Mouse (Mus musculus): ENCODE data around the gene AI413582. TPM values are rescaled to one million over a fixed set of nuclear protein-coding genes. Genes with fewer than 3 reads are reported as not detected.

The AI413582 gene
- polyA plus RNA-seq, 1 experiment from 2014 or later, result 21.4 TPM

- H3K27ac ChIP-seq, result 0 out of 2 replicates have a peak overlapping the region, but pooled peaks have one; percentile 40
- peaks cover 87% of the 10 kb centered on the region for H3K36me3 ChIP-seq
- WGBS, result 92% methylated on average over 10 of the region's 10 CpGs
- H3K9ac ChIP-seq, result no peak overlapping the region
- H3K4me3 ChIP-seq, result no peak overlapping the region
- no peaks in the 10 kb centered on the region for H3K27me3 ChIP-seq
- no peak for ATAC-seq (ENCODE audit: insufficient number of reproducible peaks, insufficient read depth, low FRiP score, low TSS enrichment, low read depth)
- no peaks in the 10 kb centered on the region for H3K4me1 ChIP-seq
- H3K9me3 ChIP-seq, result no peaks in the 10 kb centered on the region
- H3K4me2 ChIP-seq, result no peak overlapping the region
These were observed 12.9 kb upstream of the AI413582 start for GRCm38 (mm10) chr17:27578487-27578886.

DNA sequence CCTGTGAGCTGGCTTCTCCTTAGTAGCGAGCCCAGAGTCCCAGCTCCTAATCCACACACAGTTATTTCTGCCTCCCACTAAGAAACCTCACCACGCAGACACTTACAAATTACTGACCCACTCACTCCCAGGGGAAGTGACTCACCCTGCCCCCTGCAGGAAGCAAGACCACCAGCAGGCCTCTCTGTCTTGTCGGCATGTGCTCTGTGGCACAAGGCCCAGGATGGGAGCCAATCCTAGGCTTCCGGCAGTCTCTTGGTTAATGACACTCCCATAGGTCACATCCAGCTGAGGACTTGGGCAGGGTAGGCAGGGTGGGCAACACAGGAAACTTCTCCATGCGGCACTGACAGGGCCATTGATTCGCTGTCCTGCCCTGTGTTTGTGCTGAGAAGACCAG is 11.9 kb upstream of the AI413582 start:
- 75% methylated on average over 6 of the region's 6 CpGs for WGBS
- no peak for ATAC-seq (ENCODE audit: insufficient number of reproducible peaks, insufficient read depth, low FRiP score, low TSS enrichment, low read depth)
- H3K4me2 ChIP-seq, result no peak overlapping the region
- no peak overlapping the region for H3K4me3 ChIP-seq
- peaks cover 84% of the 10 kb centered on the region for H3K36me3 ChIP-seq
- no peaks in the 10 kb centered on the region for H3K4me1 ChIP-seq
- no peak overlapping the region for H3K27ac ChIP-seq
- 0 out of 2 replicates have a peak overlapping the region, but pooled peaks have one; percentile 21 for H3K9ac ChIP-seq
- no peaks in the 10 kb centered on the region for H3K9me3 ChIP-seq
- no peaks in the 10 kb centered on the region for H3K27me3 ChIP-seq

- Histone ChIP-seq H3K36me3 (peaks cover 72% of the 10 kb centered on the region), H3K27me3 (no peaks in the 10 kb centered on the region)
- ATAC-seq (ENCODE audit: insufficient number of reproducible peaks, insufficient read depth, low FRiP score, low TSS enrichment, low read depth), result no peak
These were observed 10.5 kb upstream of the AI413582 start for GRCm38 (mm10) chr17:27576056-27576455.

DNA sequence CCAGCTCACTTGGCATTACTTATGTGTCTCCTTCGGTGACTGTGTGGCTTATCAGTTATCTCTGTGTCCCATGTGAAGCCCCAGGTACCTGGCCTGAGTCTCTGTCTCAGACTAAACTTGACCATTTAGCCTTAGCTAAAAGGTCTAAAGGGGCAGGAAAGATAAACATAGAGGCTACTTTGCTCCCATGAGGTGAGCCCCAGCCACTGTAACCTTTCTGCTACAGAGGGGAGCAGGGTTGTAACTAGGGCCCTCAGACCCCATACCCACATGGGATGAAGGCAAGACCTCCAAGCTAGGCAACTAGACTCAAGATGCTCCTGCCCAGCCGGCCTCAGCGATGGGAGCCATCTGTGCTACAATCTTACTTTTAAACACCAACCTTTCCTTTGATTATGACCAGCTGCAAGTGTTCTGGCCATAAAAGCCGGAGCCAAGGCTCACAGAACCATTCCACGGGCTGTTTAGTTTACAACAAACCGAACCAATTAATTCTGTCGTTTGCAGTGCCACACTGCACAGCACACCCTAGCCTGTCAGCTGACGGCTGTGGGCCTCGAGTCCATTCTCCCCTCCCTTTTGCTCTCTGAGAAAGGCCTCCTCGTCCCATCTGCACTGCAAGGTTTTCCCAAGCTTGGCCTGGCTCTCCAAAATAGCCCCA is 9.7 kb upstream of the AI413582 start:
- Histone ChIP-seq H3K9me3 (no peaks in the 10 kb centered on the region), H3K4me1 (no peaks in the 10 kb centered on the region), H3K9ac (no peak overlapping the region), H3K36me3 (peaks cover 63% of the 10 kb centered on the region), H3K27ac (no peak overlapping the region), H3K27me3 (no peaks in the 10 kb centered on the region), H3K4me2 (no peak overlapping the region), H3K4me3 (no peak overlapping the region)
- WGBS, result 80% methylated on average over 10 of the region's 10 CpGs
- no peak for ATAC-seq (ENCODE audit: insufficient number of reproducible peaks, insufficient read depth, low FRiP score, low TSS enrichment, low read depth)

More at GRCm38 (mm10) chr17:27576056-27576455, 10.5 kb upstream of the AI413582 start:
- Histone ChIP-seq H3K9ac (no peak overlapping the region), H3K4me1 (no peaks in the 10 kb centered on the region), H3K27ac (no peak overlapping the region), H3K9me3 (no peaks in the 10 kb centered on the region), H3K4me2 (no peak overlapping the region), H3K4me3 (no peak overlapping the region)
- 90% methylated on average over 7 of the region's 7 CpGs for WGBS

GRCm38 (mm10) chr17:27574470-27575115 is 9.0 kb upstream of the AI413582 start:
- Histone ChIP-seq H3K4me3 (no peak overlapping the region), H3K36me3 (peaks cover 57% of the 10 kb centered on the region), H3K9me3 (no peaks in the 10 kb centered on the region), H3K27me3 (no peaks in the 10 kb centered on the region), H3K27ac (no peak overlapping the region), H3K4me1 (no peaks in the 10 kb centered on the region), H3K4me2 (no peak overlapping the region), H3K9ac (no peak overlapping the region)
- ATAC-seq (ENCODE audit: insufficient number of reproducible peaks, insufficient read depth, low FRiP score, low TSS enrichment, low read depth), result no peak
- 90% methylated on average over 16 of the region's 16 CpGs for WGBS

- Histone ChIP-seq H3K27me3 (no peaks in the 10 kb centered on the region), H3K36me3 (peaks cover 49% of the 10 kb centered on the region), H3K9ac (no peak overlapping the region), H3K4me3 (no peak overlapping the region), H3K27ac (no peak overlapping the region), H3K4me2 (no peak overlapping the region), H3K9me3 (no peaks in the 10 kb centered on the region), H3K4me1 (no peaks in the 10 kb centered on the region)
- no peak for ATAC-seq (ENCODE audit: insufficient number of reproducible peaks, insufficient read depth, low FRiP score, low TSS enrichment, low read depth)
- WGBS, result 89% methylated on average over 10 of the region's 10 CpGs
These were observed 8.3 kb upstream of the AI413582 start for GRCm38 (mm10) chr17:27573772-27574320.

GRCm38 (mm10) chr17:27571315-27571714 is 5.8 kb upstream of the AI413582 start:
- Histone ChIP-seq H3K4me3 (no peak overlapping the region), H3K27ac (no peak overlapping the region), H3K27me3 (no peaks in the 10 kb centered on the region), H3K9ac (no peak overlapping the region), H3K36me3 (peaks cover 31% of the 10 kb centered on the region), H3K9me3 (no peaks in the 10 kb centered on the region), H3K4me1 (peaks cover 6% of the 10 kb centered on the region), H3K4me2 (no peak overlapping the region)
- no peak for ATAC-seq (ENCODE audit: insufficient number of reproducible peaks, insufficient read depth, low FRiP score, low TSS enrichment, low read depth)
- WGBS, result 70% methylated on average over 8 of the region's 8 CpGs

DNA sequence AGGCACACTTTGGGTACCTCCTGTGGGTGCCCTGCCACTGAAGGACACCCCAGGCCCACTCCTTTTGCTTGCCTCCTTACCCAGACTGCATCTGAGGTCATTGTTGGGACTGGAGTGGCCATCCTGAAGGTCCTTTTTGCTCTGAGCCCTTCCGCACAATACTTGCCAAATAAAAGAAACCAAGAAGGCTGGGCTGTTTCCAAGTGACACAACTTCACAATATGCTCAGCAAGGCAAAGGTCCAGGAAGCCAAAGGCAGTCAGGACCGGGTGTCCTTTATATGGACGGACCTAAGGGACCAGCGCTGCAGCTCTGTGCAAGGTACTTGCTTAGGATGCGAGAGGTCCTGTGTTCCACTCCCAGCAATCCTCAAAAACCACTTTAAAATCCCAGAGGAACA is 2.7 kb upstream of the AI413582 start:
- Histone ChIP-seq H3K9ac (no peak overlapping the region), H3K27me3 (no peaks in the 10 kb centered on the region), H3K27ac (no peak overlapping the region), H3K36me3 (peaks cover 12% of the 10 kb centered on the region), H3K4me1 (peaks cover 25% of the 10 kb centered on the region), H3K9me3 (no peaks in the 10 kb centered on the region), H3K4me2 (no peak overlapping the region), H3K4me3 (no peak overlapping the region)
- ATAC-seq (ENCODE audit: insufficient number of reproducible peaks, insufficient read depth, low FRiP score, low TSS enrichment, low read depth), result no peak
- 92% methylated on average over 5 of the region's 5 CpGs for whole genome bisulfite sequencing

DNA sequence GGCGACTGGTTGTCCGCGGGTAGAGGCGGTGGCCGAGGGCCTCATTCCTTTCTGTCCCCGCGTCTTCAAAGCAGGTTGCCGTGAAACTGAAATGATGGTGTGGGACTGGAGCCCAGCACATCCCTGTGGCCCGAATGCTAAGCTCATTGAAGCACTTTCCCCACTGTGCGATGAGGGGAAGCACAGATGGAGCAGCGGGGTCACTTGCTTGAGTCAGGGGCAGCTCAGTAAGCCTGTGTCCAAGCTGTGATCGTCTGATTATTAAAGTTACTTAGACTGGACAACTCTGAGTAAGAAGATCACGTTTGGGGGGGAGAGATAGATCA is 349 bp upstream of the AI413582 start:
- Histone ChIP-seq H3K9ac (peak overlapping the region; percentile 78), H3K27me3 (no peaks in the 10 kb centered on the region), H3K9me3 (no peaks in the 10 kb centered on the region), H3K4me1 (peaks cover 32% of the 10 kb centered on the region), H3K36me3 (peaks cover 16% of the 10 kb centered on the region), H3K27ac (no peak overlapping the region), H3K4me3 (peak overlapping the region; percentile 68), H3K4me2 (peak overlapping the region; percentile 94)
- ATAC-seq (ENCODE audit: insufficient number of reproducible peaks, insufficient read depth, low FRiP score, low TSS enrichment, low read depth), result no peak; the same call in 1 of the 2 replicates
- under 1% methylated on average over 13 of the region's 13 CpGs for WGBS

DNA sequence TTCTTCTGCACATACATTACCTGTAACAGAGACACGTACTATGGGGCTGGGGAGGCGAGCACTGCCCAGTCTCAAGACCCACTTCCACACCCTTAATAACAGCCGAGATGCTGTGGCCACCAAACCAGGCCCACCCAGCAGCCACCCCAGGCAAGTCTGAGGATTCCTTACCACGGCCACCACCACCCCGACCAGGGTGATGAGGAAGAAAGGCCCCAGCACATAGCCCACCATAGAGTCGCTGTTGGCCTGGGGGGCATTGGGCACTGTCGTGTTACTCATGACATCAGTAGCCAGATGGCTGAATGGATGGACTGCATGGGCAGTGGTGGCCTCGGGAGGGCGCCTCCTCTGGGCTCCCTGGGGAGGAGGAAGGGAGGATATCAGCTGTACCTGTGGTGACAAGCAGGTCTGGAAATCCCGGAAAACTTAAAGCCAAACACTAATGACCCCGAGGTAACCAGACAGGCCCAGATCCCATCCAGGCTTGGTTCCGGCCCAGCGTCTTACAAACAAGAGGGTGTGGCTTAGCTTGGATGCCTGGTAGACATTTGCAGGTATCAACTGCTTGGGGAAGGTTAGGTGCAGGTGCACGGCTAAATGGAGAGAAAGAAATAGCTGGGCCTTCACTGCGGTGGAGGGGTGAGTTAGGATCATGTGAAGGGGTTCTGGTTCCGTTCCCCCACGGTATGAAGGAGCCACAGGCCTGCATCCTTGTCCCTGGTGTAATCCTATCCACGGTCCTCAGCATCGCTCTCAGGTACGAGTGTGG is 979 bp downstream of the AI413582 start:
- 0 out of 2 replicates have a peak overlapping the region, but pooled peaks have one; percentile 39 for H3K27ac ChIP-seq
- H3K36me3 ChIP-seq, result peaks cover 26% of the 10 kb centered on the region
- peak overlapping the region; percentile 68 for H3K4me3 ChIP-seq
- H3K4me1 ChIP-seq, result peaks cover 38% of the 10 kb centered on the region
- peak overlapping the region; percentile 78 for H3K9ac ChIP-seq
- 13% methylated on average over 20 of the region's 20 CpGs for WGBS
- H3K27me3 ChIP-seq, result no peaks in the 10 kb centered on the region
- no peaks in the 10 kb centered on the region for H3K9me3 ChIP-seq
- ATAC-seq (ENCODE audit: insufficient number of reproducible peaks, insufficient read depth, low FRiP score, low TSS enrichment, low read depth), result no peak
- peak overlapping the region; percentile 94 for H3K4me2 ChIP-seq

GRCm38 (mm10) chr17:27563771-27564244 is 1.7 kb downstream of the AI413582 start:
- Histone ChIP-seq H3K9ac (peak overlapping the region; percentile 27; the same call in 1 of the 2 replicates), H3K4me1 (peaks cover 46% of the 10 kb centered on the region), H3K27ac (no peak overlapping the region), H3K4me3 (no peak overlapping the region), H3K4me2 (no peak overlapping the region), H3K27me3 (no peaks in the 10 kb centered on the region), H3K9me3 (no peaks in the 10 kb centered on the region), H3K36me3 (peaks cover 26% of the 10 kb centered on the region)
- ATAC-seq (ENCODE audit: insufficient number of reproducible peaks, insufficient read depth, low FRiP score, low TSS enrichment, low read depth), result no peak
- 47% methylated on average over 7 of the region's 7 CpGs for WGBS
